Mouse (Mus musculus) liver, embryonic 18 days (tissue): ENCODE results near the gene Nek3. TPM values are rescaled to one million over a fixed set of nuclear protein-coding genes. Genes with fewer than 3 reads are reported as not detected.

Source experiments
- polyA plus RNA-seq: library from polyadenylated mRNA; depleted of rRNA; stranded (reverse); fragments of >200 nt; gene quantifications from 2 replicates; pipeline ENCODE4 v1.2.3, GENCODE M21; 2012; rRNA removed

Gene Nek3
- 1.5 and 1.6 TPM in 2 replicates for polyA plus RNA-seq

GRCm38 (mm10) chr8:22166080-22166603 is at the start of gene Nek3:
Nek3 (minus strand) TSS chr8:22166435.

GRCm38 (mm10) chr8:22192660-22193431 is 26.6 kb upstream of the Nek3 start, which contains the start of gene Vps36:
Vps36 (plus strand) TSS chr8:22192809.

GRCm38 (mm10) chr8:22185431-22186397 is 19.5 kb upstream of the Nek3 start, which contains the start of gene Ckap2:
Ckap2 (minus strand) TSS chr8:22185819.

GRCm38 (mm10) chr8:22124220-22125152 is 41.7 kb downstream of the Nek3 start, which contains the start of gene Nek5:
Nek5 (minus strand) TSS chr8:22125053.

Other genes with a start within 250 kb of the Nek3 start
- gene Defb15, start 233.7 kb downstream of the Nek3 start, polyA plus RNA-seq: not detected in 2 replicates
- gene Defb35, start 228.1 kb downstream of the Nek3 start, polyA plus RNA-seq: not detected in 2 replicates
- gene Defb13, start 219.7 kb downstream of the Nek3 start, polyA plus RNA-seq: not detected in 2 replicates
- gene Fam90a1a, start 207.7 kb downstream of the Nek3 start, polyA plus RNA-seq: not detected in 2 replicates
- gene Ccdc70, start 196.7 kb downstream of the Nek3 start, polyA plus RNA-seq: not detected in 2 replicates
- gene Atp7b, start 106.1 kb downstream of the Nek3 start, polyA plus RNA-seq: 7.0 and 9.3 TPM in 2 replicates
- gene Alg11, start 105.7 kb downstream of the Nek3 start, polyA plus RNA-seq: 5.4 and 5.7 TPM in 2 replicates
- 0.14 and 0.15 TPM in 2 replicates for gene Nek5, start 41.4 kb downstream of the Nek3 start, polyA plus RNA-seq
- 10.5 and 12.2 TPM in 2 replicates for gene Ckap2, start 19.4 kb upstream of the Nek3 start, polyA plus RNA-seq
- 5.2 and 5.3 TPM in 2 replicates for gene Vps36, start 26.4 kb upstream of the Nek3 start, polyA plus RNA-seq
- 1.7 and 2.2 TPM in 2 replicates for gene Thsd1, start 60.9 kb upstream of the Nek3 start, polyA plus RNA-seq
- gene Tpte, start 117.0 kb upstream of the Nek3 start, polyA plus RNA-seq: not detected in 2 replicates
- gene Slc25a15, start 232.2 kb upstream of the Nek3 start, polyA plus RNA-seq: 14.8 and 17.8 TPM in 2 replicates
- gene Mrps31, start 244.9 kb upstream of the Nek3 start, polyA plus RNA-seq: 15.5 and 15.8 TPM in 2 replicates